Mouse (Mus musculus): ENCODE results near the gene Txnrd2. TPM values are rescaled to one million over a fixed set of nuclear protein-coding genes. Genes with fewer than 3 reads are reported as not detected.

Txnrd2 gene
- polyA plus RNA-seq, 1 experiment from 2014 or later: 15.7 TPM

DNA sequence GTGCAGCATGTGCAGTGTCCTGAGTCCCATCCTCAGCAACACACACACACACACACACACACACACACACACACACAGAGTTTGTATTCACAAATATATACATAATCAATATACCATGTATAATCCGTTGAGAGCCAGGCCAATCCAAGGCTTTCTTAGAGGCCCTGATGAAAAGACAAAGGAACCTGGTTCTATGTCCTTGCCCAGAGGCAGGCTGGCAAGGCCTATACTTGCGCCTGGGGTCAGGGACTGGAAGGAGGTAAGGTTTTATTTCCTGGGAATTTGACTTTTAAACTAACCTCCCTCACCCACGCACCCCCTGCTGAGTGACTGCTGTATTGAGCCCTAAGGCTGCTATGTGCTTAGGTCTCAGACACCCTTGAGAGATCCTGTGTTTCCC lies 5.6 kb upstream of the Txnrd2 start:
- WGBS: 65% methylated on average over 3 of the region's 3 CpGs
- Histone ChIP-seq H3K27me3 (no peaks in the 10 kb centered on the region), H3K36me3 (no peaks in the 10 kb centered on the region), H3K4me1 (peaks cover 26% of the 10 kb centered on the region), H3K9me3 (no peaks in the 10 kb centered on the region), H3K27ac (no peak overlapping the region), H3K4me3 (no peak overlapping the region), H3K4me2 (replicated peaks) (no peak overlapping the region), H3K9ac (no peak overlapping the region)
- ATAC-seq (ENCODE audit: insufficient number of reproducible peaks, insufficient read depth, low FRiP score, low TSS enrichment): no peak

DNA sequence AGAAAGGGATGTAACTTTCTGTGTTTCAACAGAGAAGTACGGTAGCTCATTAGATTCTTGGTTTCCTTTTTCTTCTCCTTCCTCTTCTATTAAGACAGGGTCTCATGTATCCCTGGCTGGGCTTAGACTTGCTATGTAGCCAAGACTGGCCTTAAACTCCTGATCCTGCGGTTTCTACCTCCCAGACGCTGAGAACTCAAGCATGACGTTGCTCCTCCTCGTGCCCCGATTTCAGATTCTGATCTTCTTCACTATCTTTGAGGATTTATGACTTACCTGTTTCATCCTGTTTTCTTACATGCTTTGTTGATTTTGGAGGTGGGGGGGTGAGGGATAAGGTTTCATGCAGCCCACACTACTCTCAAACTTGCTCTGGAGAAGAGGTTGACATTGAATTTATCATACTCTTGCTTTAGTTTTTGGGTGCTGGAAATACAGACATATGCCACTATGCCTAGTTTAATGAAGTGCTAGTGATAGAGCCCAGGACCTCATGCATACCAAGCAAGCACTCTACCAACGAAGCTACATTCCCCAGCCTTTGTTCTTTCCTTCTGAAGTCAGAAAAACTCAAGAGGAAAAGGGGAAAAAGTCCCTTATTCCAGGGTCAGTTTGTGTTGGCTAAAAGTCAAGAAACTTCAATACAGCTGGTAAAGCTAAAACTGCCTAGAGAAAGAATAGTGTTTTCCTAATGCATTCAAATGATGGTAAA lies 2.8 kb upstream of the Txnrd2 start:
- no peak overlapping the region for H3K4me3 ChIP-seq
- no peak overlapping the region for H3K9ac ChIP-seq
- no peaks in the 10 kb centered on the region for H3K27me3 ChIP-seq
- H3K27ac ChIP-seq: no peak overlapping the region; the same call in 1 of the 2 replicates
- H3K4me2 ChIP-seq (replicated peaks): no peak overlapping the region
- ATAC-seq (ENCODE audit: insufficient number of reproducible peaks, insufficient read depth, low FRiP score, low TSS enrichment): no peak
- H3K4me1 ChIP-seq: peaks cover 29% of the 10 kb centered on the region
- 79% methylated on average over 7 of the region's 7 CpGs for WGBS
- H3K36me3 ChIP-seq: no peaks in the 10 kb centered on the region
- H3K9me3 ChIP-seq: no peaks in the 10 kb centered on the region

DNA sequence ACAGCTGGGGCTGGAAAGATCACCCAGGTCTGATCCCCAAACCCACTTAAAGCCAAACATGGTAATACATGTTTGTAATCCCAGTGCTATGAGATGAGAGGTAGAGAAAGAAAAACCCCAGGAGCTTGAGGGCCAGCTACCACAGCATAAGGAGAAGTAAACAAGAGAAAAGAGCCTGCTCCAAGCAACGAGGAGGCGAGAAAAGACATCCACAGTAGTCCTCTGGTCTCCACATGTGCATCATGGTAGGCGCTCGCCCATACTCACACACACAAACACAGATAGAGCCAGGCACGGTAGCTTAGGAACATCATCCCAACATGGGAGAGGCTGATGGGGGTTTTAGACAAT lies 2.3 kb upstream of the Txnrd2 start:
- no peak for ATAC-seq (ENCODE audit: insufficient number of reproducible peaks, insufficient read depth, low FRiP score, low TSS enrichment)
- WGBS: 74% methylated on average over 5 of the region's 5 CpGs

DNA sequence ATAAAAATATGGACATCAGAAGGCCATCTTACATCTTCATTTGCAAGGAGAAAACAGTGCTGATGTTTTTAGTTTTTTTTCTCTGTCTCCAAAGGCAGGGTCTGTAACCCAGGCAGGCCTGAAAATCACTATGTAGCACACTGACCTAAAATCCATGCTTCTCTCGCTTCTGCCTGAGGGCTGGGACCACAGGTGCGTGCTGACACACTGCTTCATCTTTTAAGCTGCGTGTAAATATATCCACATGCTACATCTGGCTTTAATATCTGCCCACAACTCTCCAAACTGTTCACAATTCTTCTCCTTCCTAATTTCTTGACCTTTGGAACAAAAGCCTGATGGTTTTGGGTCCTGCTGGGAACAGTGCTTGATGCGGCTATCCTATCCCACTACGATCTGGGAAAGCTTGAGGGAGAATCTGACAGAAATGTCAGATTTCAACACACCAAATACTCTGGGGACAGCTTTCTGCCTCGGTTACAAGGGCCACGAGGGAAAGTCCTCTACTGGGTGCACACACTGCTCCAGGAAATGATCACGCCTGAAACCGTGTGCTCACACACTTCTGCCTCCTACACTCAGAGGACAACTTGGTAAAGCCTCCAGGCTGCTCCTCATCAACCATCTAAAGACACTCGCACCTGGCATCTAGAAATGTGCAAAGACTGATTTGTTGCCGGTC lies 1.7 kb upstream of the Txnrd2 start:
- Histone ChIP-seq H3K27me3 (no peaks in the 10 kb centered on the region), H3K9me3 (no peaks in the 10 kb centered on the region), H3K36me3 (no peaks in the 10 kb centered on the region), H3K4me3 (0 out of 2 replicates have a peak overlapping the region, but pooled peaks have one; percentile 6), H3K9ac (0 out of 2 replicates have a peak overlapping the region, but pooled peaks have one; percentile 4), H3K27ac (peak overlapping the region; percentile 72), H3K4me2 (replicated peaks) (peak overlapping the region; percentile 75), H3K4me1 (peaks cover 29% of the 10 kb centered on the region)
- WGBS: 36% methylated on average over 11 of the region's 11 CpGs
- ATAC-seq (ENCODE audit: insufficient number of reproducible peaks, insufficient read depth, low FRiP score, low TSS enrichment): no peak

More for the DNA sequence above, 2.3 kb upstream of the Txnrd2 start:
- Histone ChIP-seq H3K4me3 (no peak overlapping the region), H3K9ac (no peak overlapping the region), H3K27me3 (no peaks in the 10 kb centered on the region), H3K36me3 (no peaks in the 10 kb centered on the region), H3K9me3 (no peaks in the 10 kb centered on the region), H3K4me2 (replicated peaks) (peak overlapping the region; percentile 75; the same call in 1 of the 2 replicates), H3K27ac (no peak overlapping the region; the same call in 1 of the 2 replicates), H3K4me1 (peaks cover 29% of the 10 kb centered on the region)

- ATAC-seq (ENCODE audit: insufficient number of reproducible peaks, insufficient read depth, low FRiP score, low TSS enrichment): 0 out of 2 replicates have a peak, but pooled peaks have one; percentile 35
- peak overlapping the region; percentile 66 for H3K9ac ChIP-seq
- 29% methylated on average over 10 of the region's 10 CpGs for WGBS
- H3K4me3 ChIP-seq: peak overlapping the region; percentile 82
- H3K4me1 ChIP-seq: peaks cover 31% of the 10 kb centered on the region
- H3K4me2 ChIP-seq (replicated peaks): peak overlapping the region; percentile 75
- H3K9me3 ChIP-seq: no peaks in the 10 kb centered on the region
- H3K27ac ChIP-seq: no peak overlapping the region
- H3K27me3 ChIP-seq: no peaks in the 10 kb centered on the region
- no peaks in the 10 kb centered on the region for H3K36me3 ChIP-seq
These were observed 539 bp upstream of the Txnrd2 start for GRCm38 (mm10) chr16:18425475-18426214.

DNA sequence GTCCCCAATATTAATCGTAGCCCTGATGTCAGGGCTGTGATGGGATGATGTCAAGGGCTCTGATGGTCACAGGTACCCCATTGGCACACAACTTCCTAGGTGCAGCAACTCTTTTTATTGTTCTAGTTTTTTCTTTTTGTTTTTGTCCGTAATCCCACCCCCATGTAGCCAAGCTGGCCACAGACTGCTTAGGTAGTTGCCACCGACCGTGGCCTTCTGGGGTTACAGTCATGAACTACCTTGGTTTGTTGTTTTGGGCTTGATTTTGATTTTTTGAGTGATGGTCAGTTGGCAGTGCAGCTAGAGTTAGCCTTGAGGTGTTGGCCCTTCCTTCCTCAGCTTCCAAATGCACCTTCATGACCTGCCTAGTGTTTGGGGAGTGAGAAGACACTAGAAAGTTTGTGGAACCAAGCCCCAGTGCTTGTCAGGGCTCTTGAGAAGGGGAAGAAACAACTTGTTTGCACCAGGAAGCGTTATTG lies 657 bp downstream of the Txnrd2 start, which contains the start of gene Comt:
Gene Comt, minus strand, starts transcription at position 51 of the 479 bp plus-strand sequence.
- WGBS: 55% methylated on average over 5 of the region's 5 CpGs
- no peak for ATAC-seq (ENCODE audit: insufficient number of reproducible peaks, insufficient read depth, low FRiP score, low TSS enrichment)
- H3K4me2 ChIP-seq (replicated peaks): peak within 1 kb of the TSS; percentile 75

DNA sequence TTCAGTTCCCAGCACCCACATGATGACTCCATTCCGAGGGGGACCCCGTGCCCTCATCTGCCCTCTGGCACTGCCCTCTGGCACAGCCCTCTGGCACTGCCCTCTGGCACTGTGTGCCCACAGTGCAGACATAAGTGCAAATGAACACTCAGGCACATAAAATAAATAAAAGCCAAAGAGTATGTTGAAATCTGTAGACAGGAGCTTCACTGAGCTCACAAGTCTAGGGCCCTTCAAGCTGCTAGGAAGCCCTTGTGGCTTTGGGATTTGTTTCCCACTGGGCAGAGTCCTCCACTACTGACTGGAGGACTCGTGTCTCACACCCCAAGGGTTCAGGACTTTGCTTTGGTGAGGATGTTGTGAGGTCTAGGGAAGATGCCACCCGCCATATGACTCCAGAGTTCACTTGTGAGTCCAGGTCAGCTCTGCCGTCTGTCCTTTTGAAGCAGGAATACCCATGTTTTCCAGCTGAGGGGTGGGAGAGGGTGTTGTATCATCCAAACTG lies 1.9 kb downstream of the Txnrd2 start:
- no peak overlapping the region for H3K27ac ChIP-seq
- H3K36me3 ChIP-seq: no peaks in the 10 kb centered on the region; the same call in 1 of the 2 replicates
- H3K27me3 ChIP-seq: no peaks in the 10 kb centered on the region
- H3K9me3 ChIP-seq: no peaks in the 10 kb centered on the region
- no peak overlapping the region for H3K9ac ChIP-seq
- no peak overlapping the region for H3K4me3 ChIP-seq
- H3K4me2 ChIP-seq (replicated peaks): no peak overlapping the region
- WGBS: 86% methylated on average over 5 of the region's 5 CpGs
- peaks cover 33% of the 10 kb centered on the region for H3K4me1 ChIP-seq
- no peak for ATAC-seq (ENCODE audit: insufficient number of reproducible peaks, insufficient read depth, low FRiP score, low TSS enrichment)

More for the DNA sequence above, 657 bp downstream of the Txnrd2 start, which contains the start of gene Comt:
- no peaks in the 10 kb centered on the region for H3K27me3 ChIP-seq
- peak within 1 kb of the TSS; percentile 82 for H3K4me3 ChIP-seq
- no peaks in the 10 kb centered on the region for H3K9me3 ChIP-seq
- no peak within 1 kb of the TSS for H3K27ac ChIP-seq
- peak within 1 kb of the TSS; percentile 66 for H3K9ac ChIP-seq
- H3K36me3 ChIP-seq: no peaks in the 10 kb centered on the region; the same call in 1 of the 2 replicates
- peaks cover 33% of the 10 kb centered on the region for H3K4me1 ChIP-seq

GRCm38 (mm10) chr16:18428516-18429042 lies 2.4 kb downstream of the Txnrd2 start:
- ATAC-seq (ENCODE audit: insufficient number of reproducible peaks, insufficient read depth, low FRiP score, low TSS enrichment): no peak
- H3K9ac ChIP-seq: no peak overlapping the region
- no peak overlapping the region for H3K4me2 ChIP-seq (replicated peaks)
- H3K27me3 ChIP-seq: no peaks in the 10 kb centered on the region
- no peaks in the 10 kb centered on the region; the same call in 1 of the 2 replicates for H3K36me3 ChIP-seq
- WGBS: 87% methylated on average over 7 of the region's 7 CpGs
- H3K9me3 ChIP-seq: no peaks in the 10 kb centered on the region
- no peak overlapping the region for H3K4me3 ChIP-seq
- no peak overlapping the region for H3K27ac ChIP-seq
- H3K4me1 ChIP-seq: peaks cover 32% of the 10 kb centered on the region

DNA sequence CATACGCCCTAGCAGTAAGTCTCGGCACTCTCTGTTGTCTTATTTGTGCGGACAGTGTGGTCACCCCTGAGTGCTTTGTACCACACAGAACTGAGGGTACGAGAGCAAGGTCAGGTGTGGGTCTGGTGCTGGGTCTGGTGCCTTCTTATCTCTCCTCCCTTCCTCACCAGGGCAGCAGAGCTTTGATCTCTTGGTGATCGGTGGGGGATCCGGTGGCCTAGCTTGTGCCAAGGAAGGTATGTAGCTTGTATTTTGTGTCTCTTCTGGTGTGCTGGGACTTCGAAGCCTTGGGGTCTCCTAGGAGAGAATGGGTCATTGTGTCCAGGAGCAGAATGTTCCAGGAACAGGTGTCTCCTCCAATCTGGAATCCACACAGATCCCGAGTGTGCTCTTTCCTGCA lies 3.5 kb downstream of the Txnrd2 start:
- Histone ChIP-seq H3K4me3 (no peak overlapping the region), H3K9me3 (no peaks in the 10 kb centered on the region)
- 90% methylated on average over 8 of the region's 8 CpGs for WGBS

DNA sequence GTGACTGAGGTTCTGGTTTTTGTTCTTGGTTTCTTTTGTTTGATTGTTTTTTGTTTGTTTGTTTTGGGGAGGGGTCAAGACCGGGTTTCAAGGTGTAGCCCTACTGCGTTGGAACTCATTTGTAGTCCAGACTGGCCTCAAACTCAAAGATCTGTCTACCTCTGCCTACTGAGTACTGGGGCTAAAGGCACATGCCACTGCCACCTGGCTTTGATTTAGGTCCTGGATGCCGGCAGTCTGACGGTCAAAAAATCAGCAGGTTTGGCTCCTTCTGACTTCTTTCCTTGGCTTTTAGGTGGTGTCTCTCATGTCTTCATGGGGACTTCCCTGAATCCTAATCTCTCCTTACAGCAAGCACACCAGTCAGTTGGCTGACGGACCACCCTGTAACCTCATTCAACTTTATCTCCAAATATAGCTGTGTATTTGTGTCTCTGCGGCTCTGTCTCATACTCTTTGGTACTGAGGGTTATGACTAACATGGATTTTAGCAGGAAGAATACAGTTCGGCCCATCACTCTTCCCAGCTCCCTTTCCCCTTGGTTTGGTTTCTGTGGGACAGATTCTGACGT lies 4.5 kb downstream of the Txnrd2 start:
- H3K4me3 ChIP-seq: no peak overlapping the region
- WGBS: 56% methylated on average over 8 of the region's 8 CpGs
- no peak for ATAC-seq (ENCODE audit: insufficient number of reproducible peaks, insufficient read depth, low FRiP score, low TSS enrichment)
- H3K9me3 ChIP-seq: no peaks in the 10 kb centered on the region
- H3K27me3 ChIP-seq: no peaks in the 10 kb centered on the region
- no peak overlapping the region for H3K4me2 ChIP-seq (replicated peaks)
- H3K27ac ChIP-seq: no peak overlapping the region
- no peak overlapping the region for H3K9ac ChIP-seq
- peaks cover 12% of the 10 kb centered on the region for H3K4me1 ChIP-seq
- peaks cover 8% of the 10 kb centered on the region; the same call in 1 of the 2 replicates for H3K36me3 ChIP-seq

More for the DNA sequence above, 3.5 kb downstream of the Txnrd2 start:
- Histone ChIP-seq H3K4me1 (peaks cover 21% of the 10 kb centered on the region), H3K4me2 (replicated peaks) (no peak overlapping the region), H3K36me3 (no peaks in the 10 kb centered on the region; the same call in 1 of the 2 replicates), H3K27ac (no peak overlapping the region), H3K27me3 (no peaks in the 10 kb centered on the region), H3K9ac (no peak overlapping the region)
- ATAC-seq (ENCODE audit: insufficient number of reproducible peaks, insufficient read depth, low FRiP score, low TSS enrichment): no peak

All from embryonic facial prominence, embryonic 12.5 days (tissue).